Mouse (Mus musculus): ENCODE data around the gene Slc16a4. TPM values are rescaled to one million over a fixed set of nuclear protein-coding genes. Genes with fewer than 3 reads are reported as not detected.

The Slc16a4 gene
- polyA plus RNA-seq, 1 experiment: 0.20 TPM

DNA sequence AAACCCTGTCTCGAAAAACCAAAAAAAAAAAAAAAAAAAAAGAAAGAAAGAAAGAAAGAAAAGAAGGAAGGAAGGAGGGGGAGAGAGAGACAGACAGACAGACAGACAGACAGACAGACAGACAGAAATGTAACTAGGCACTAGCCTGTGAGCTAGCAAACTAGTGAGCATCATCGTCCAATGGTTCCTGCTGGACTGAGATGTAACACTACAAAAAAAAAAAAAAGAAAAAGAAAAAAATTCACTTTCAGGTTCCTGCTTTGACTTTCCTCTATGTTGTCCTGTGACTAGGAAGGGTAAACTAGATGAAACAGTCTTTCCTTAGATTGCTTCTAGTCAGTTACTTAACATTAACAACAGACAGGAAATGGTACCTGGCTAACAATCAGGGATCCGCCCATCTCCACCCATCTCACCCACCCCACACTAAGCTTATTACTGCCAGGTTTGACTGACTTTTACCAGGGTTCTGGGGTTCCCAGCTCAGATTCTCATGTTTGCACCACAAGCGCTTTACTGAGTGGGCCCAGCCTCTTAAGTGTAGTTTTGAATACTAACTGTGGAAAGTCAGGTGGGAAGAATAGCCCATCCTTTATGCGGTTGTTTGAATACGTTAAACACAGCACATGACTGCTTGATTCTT, 64.7 kb downstream of the Slc16a4 start:
- Histone ChIP-seq H3K79me2 (ENCODE audit: control insufficient read depth, insufficient read depth) (no peaks in the 10 kb centered on the region), H3ac (ENCODE audit: control insufficient read depth, insufficient read length, low read depth) (no peak overlapping the region), H3K36me3 (ENCODE audit: control insufficient read depth, insufficient read depth) (no peaks in the 10 kb centered on the region), H3K27me3 (ENCODE audit: control insufficient read depth, insufficient read depth, insufficient read length) (peaks cover 8% of the 10 kb centered on the region), H3K4me3 (ENCODE audit: insufficient read depth, poor library complexity, severe bottlenecking) (no peak overlapping the region), H3K79me3 (ENCODE audit: low read depth) (no peaks in the 10 kb centered on the region)
- no peak for TF ChIP-seq FOSL1 (IDR thresholded peaks at IDR 0.05; ENCODE audit: insufficient read depth, low read length, poor library complexity, severe bottlenecking)
- TF ChIP-seq MYOD1 (IDR thresholded peaks at IDR 0.05; ENCODE audit: control insufficient read depth, insufficient read length, low read depth): no peak
- no peak for TF ChIP-seq USF1 (IDR thresholded peaks at IDR 0.05; ENCODE audit: low read depth)
- no peak for TF ChIP-seq MYOG (IDR thresholded peaks at IDR 0.05; ENCODE audit: control insufficient read depth, extremely low read depth, insufficient read length)
- no peak for TF ChIP-seq CTCF (IDR thresholded peaks at IDR 0.05; ENCODE audit: control insufficient read depth, insufficient read depth, insufficient read length)
- no peak for TF ChIP-seq CEBPB (IDR thresholded peaks at IDR 0.05; ENCODE audit: low read depth)

DNA sequence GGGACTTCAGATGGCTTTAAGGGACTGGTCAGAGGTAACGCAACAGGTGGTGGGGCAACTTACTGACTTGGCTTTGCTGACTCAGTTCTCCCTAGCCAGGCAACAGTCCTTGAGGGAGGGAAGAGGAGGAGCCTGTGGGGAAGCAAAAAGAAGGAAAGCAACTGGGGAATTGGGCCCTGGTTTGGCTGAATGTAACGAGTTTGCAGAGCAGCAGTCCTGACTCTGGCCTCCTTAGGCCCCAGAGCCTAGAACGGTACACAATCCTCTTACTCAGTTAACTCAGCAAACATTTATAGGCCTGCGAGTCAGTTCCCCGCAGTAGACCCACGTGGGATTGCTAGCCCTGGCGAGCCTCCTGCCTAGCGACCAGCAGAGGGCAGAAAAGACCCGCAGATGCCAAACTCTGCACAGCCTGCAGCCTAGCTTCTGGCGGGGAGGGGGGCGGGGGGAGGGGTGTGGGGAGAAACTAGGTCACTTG, 66.0 kb downstream of the Slc16a4 start:
- no peaks in the 10 kb centered on the region for H3K36me3 ChIP-seq (ENCODE audit: control insufficient read depth, insufficient read depth)
- H3K4me3 ChIP-seq (ENCODE audit: insufficient read depth, poor library complexity, severe bottlenecking): no peak overlapping the region
- H3ac ChIP-seq (ENCODE audit: control insufficient read depth, insufficient read length, low read depth): peak overlapping the region; percentile 55
- no peaks in the 10 kb centered on the region for H3K79me3 ChIP-seq (ENCODE audit: low read depth)
- peak; percentile 57 for TF ChIP-seq MYOD1 (IDR thresholded peaks at IDR 0.05; ENCODE audit: control insufficient read depth, insufficient read length, low read depth)
- no peak for TF ChIP-seq MYOG (IDR thresholded peaks at IDR 0.05; ENCODE audit: control insufficient read depth, extremely low read depth, insufficient read length)
- no peak for TF ChIP-seq CEBPB (IDR thresholded peaks at IDR 0.05; ENCODE audit: low read depth)
- TF ChIP-seq USF1 (IDR thresholded peaks at IDR 0.05; ENCODE audit: low read depth): peak; percentile 8
- peak; percentile 79 for TF ChIP-seq CTCF (IDR thresholded peaks at IDR 0.05; ENCODE audit: control insufficient read depth, insufficient read depth, insufficient read length)
- H3K27me3 ChIP-seq (ENCODE audit: control insufficient read depth, insufficient read depth, insufficient read length): peaks cover 8% of the 10 kb centered on the region
- H3K79me2 ChIP-seq (ENCODE audit: control insufficient read depth, insufficient read depth): no peaks in the 10 kb centered on the region

DNA sequence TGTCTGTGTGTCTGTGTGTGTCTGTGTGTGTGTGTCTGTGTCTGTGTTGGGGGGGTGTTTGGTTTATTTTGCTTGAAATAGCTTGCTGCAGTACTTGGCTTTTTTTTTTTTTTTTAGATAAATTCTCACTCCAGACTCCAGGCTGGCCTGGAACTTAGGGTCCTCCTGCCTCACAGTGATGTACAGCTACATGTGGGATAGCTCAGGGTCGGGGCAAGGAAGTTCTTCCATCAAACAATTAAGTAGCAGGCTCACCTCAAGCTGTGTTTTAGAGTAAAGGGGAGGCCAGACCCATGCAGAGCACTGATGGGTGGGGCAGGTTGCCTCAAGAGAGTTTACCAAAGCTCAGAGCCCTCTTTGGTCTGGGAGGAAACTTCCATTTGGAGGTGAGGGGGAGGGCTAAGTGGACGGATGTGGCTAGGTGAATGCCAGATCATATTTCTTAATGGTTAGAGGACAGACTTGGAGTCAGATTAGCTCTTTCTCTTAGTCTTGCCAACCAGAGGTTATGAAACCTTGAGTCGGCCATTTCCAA, 66.7 kb downstream of the Slc16a4 start:
- TF ChIP-seq MYOG (IDR thresholded peaks at IDR 0.05; ENCODE audit: control insufficient read depth, extremely low read depth, insufficient read length) (no peak), CEBPB (IDR thresholded peaks at IDR 0.05; ENCODE audit: low read depth) (no peak), MAX (IDR thresholded peaks at IDR 0.05) (no peak), CTCF (IDR thresholded peaks at IDR 0.05; ENCODE audit: control insufficient read depth, insufficient read depth, insufficient read length) (no peak), FOSL1 (IDR thresholded peaks at IDR 0.05; ENCODE audit: insufficient read depth, low read length, poor library complexity, severe bottlenecking) (no peak), USF1 (IDR thresholded peaks at IDR 0.05; ENCODE audit: low read depth) (no peak), MYOD1 (IDR thresholded peaks at IDR 0.05; ENCODE audit: control insufficient read depth, insufficient read length, low read depth) (no peak)
- Histone ChIP-seq H3K79me2 (ENCODE audit: control insufficient read depth, insufficient read depth) (no peaks in the 10 kb centered on the region), H3K4me3 (ENCODE audit: insufficient read depth, poor library complexity, severe bottlenecking) (no peak overlapping the region), H3K36me3 (ENCODE audit: control insufficient read depth, insufficient read depth) (no peaks in the 10 kb centered on the region), H3K27me3 (ENCODE audit: control insufficient read depth, insufficient read depth, insufficient read length) (peaks cover 11% of the 10 kb centered on the region), H3K79me3 (ENCODE audit: low read depth) (no peaks in the 10 kb centered on the region), H3ac (ENCODE audit: control insufficient read depth, insufficient read length, low read depth) (no peak overlapping the region)

DNA sequence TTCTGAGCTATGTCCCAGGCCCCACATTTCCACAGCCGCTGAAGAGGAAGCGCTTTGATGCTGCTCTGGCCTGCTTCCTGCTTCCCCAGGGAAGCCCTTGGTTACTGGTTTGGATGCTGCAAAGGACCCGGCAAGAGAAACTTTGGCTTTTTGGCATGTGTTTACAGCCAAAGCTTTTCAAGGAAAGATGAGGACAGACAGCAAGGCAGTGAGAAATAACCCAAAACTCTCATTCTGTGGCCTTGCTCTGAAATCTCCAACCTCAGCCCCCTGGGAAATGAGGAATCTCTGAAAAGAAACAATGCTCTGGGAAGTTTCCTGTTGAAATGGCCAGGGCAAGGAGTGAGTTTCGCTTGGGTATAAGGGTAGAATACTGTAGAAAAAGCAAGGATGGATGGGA, 69.3 kb downstream of the Slc16a4 start:
- Histone ChIP-seq H3ac (ENCODE audit: control insufficient read depth, insufficient read length, low read depth) (no peak overlapping the region), H3K36me3 (ENCODE audit: control insufficient read depth, insufficient read depth) (no peaks in the 10 kb centered on the region), H3K79me2 (ENCODE audit: control insufficient read depth, insufficient read depth) (no peaks in the 10 kb centered on the region), H3K79me3 (ENCODE audit: low read depth) (no peaks in the 10 kb centered on the region), H3K27me3 (ENCODE audit: control insufficient read depth, insufficient read depth, insufficient read length) (peaks cover 16% of the 10 kb centered on the region), H3K4me3 (ENCODE audit: insufficient read depth, poor library complexity, severe bottlenecking) (no peak overlapping the region)
- no peak for TF ChIP-seq MYOG (IDR thresholded peaks at IDR 0.05; ENCODE audit: control insufficient read depth, extremely low read depth, insufficient read length)
- TF ChIP-seq USF1 (IDR thresholded peaks at IDR 0.05; ENCODE audit: low read depth): no peak
- TF ChIP-seq FOSL1 (IDR thresholded peaks at IDR 0.05; ENCODE audit: insufficient read depth, low read length, poor library complexity, severe bottlenecking): no peak
- TF ChIP-seq MAX (IDR thresholded peaks at IDR 0.05): no peak
- TF ChIP-seq CTCF (IDR thresholded peaks at IDR 0.05; ENCODE audit: control insufficient read depth, insufficient read depth, insufficient read length): no peak
- TF ChIP-seq CEBPB (IDR thresholded peaks at IDR 0.05; ENCODE audit: low read depth): no peak
- no peak for TF ChIP-seq MYOD1 (IDR thresholded peaks at IDR 0.05; ENCODE audit: control insufficient read depth, insufficient read length, low read depth)

Other genes with a start within 250 kb of the Slc16a4 start
- not detected for gene Kcna2, start 190.1 kb upstream of the Slc16a4 start, polyA plus RNA-seq (2012; fragmentation: generic; extraction: Trizol)
- not detected for gene Kcna10, start 108.2 kb upstream of the Slc16a4 start, polyA plus RNA-seq (2012; fragmentation: generic; extraction: Trizol)
- not detected for gene Cym, start 69.5 kb upstream of the Slc16a4 start, polyA plus RNA-seq (2012; fragmentation: generic; extraction: Trizol)
- gene A630076J17Rik, start 60.6 kb upstream of the Slc16a4 start, polyA plus RNA-seq (2012; fragmentation: generic; extraction: Trizol): 0.02 TPM
- not detected for gene Prok1, start 51.5 kb upstream of the Slc16a4 start, polyA plus RNA-seq (2012; fragmentation: generic; extraction: Trizol)
- 163 TPM for gene Lamtor5, start 12.4 kb upstream of the Slc16a4 start, polyA plus RNA-seq (2012; fragmentation: generic; extraction: Trizol)
- gene Rbm15, start 42.4 kb downstream of the Slc16a4 start, polyA plus RNA-seq (2012; fragmentation: generic; extraction: Trizol): 7.2 TPM
- gene Kcnc4, start 168.3 kb downstream of the Slc16a4 start, polyA plus RNA-seq (2012; fragmentation: generic; extraction: Trizol): not detected
- gene Slc6a17, start 226.8 kb downstream of the Slc16a4 start, polyA plus RNA-seq (2012; fragmentation: generic; extraction: Trizol): 3.2 TPM